25 mouse cellular contexts compared by ENCODE assay signal in genomic region chr1:55092056-55092455, GRCm38 (mm10). TPM values are rescaled to one million over a fixed set of nuclear protein-coding genes. Genes with fewer than 3 reads are reported as not detected.
DNase-seq lines count a peak whose midpoint lies in the region; ATAC-seq and TF ChIP-seq lines count a peak whose summit lies in the region.
"Had no signal": no experiment of that assay in that cellular context is flagged by ENCODE, and none has a peak within 500 bp of the region (broad histone marks: within the 10 kb centered on the region; RNA-seq: fewer than 3 reads in every experiment).

No protein-coding gene starts in this region.

- H3K9me3 ChIP-seq in midbrain, embryonic 11.5 days (ENCODE audit: control insufficient read depth, low read length), result no peaks in the 10 kb centered on the region
- H3K9me3 ChIP-seq in midbrain, embryonic 10.5 days (replicated peaks), result no peaks in the 10 kb centered on the region
- H3K9me3 ChIP-seq in liver, embryonic 13.5 days (replicated peaks), result no peaks in the 10 kb centered on the region
- H3K9me3 ChIP-seq: embryonic facial prominence, embryonic 13.5 days; G1E; hindbrain, embryonic 15.5 days; megakaryocyte, embryonic 14.5 days; midbrain, embryonic 15.5 days; neural tube, embryonic 12.5 days had no signal

- WGBS in midbrain, embryonic 11.5 days, result 92% methylated on average over 2 of the region's 2 CpGs
- WGBS in midbrain, embryonic 10.5 days, result 85% methylated on average over 2 of the region's 2 CpGs
- WGBS in liver, embryonic 13.5 days (ENCODE audit: insufficient replicate concordance), result 69% methylated on average over 2 of the region's 2 CpGs

- no peak overlapping the region for H3K9ac ChIP-seq in midbrain, embryonic 11.5 days (ENCODE audit: low read length)
- H3K9ac ChIP-seq in liver, embryonic 13.5 days, result no peak overlapping the region; the same call in 1 of the 2 replicates
- H3K9ac ChIP-seq: embryonic facial prominence, embryonic 13.5 days; hindbrain, embryonic 15.5 days; midbrain, embryonic 15.5 days; neural tube, embryonic 12.5 days had no signal

- no peak for ATAC-seq in midbrain, embryonic 11.5 days (ENCODE audit: low FRiP score)
- ATAC-seq in liver, embryonic 13.5 days (ENCODE audit: low read depth), result no peak
- ATAC-seq: activated CD4-positive, CD25-positive, alpha-beta regulatory T cell, adult 4 months; forebrain, embryonic 14.5 days; midbrain, embryonic 15.5 days had no signal

- TF ChIP-seq CTCF in gastrocnemius, adult 2 months (IDR thresholded peaks at IDR 0.05), result no peak

- no peaks in the 10 kb centered on the region for H3K27me3 ChIP-seq in midbrain, embryonic 11.5 days (ENCODE audit: control insufficient read depth, insufficient read depth, low read length)
- no peaks in the 10 kb centered on the region for H3K27me3 ChIP-seq in midbrain, embryonic 10.5 days (ENCODE audit: low read depth, poor library complexity, severe bottlenecking)
- no peaks in the 10 kb centered on the region for H3K27me3 ChIP-seq in liver, embryonic 13.5 days
- H3K27me3 ChIP-seq: embryonic facial prominence, embryonic 13.5 days; hindbrain, embryonic 15.5 days; megakaryocyte, embryonic 14.5 days; midbrain, embryonic 15.5 days; neural tube, embryonic 12.5 days had no signal

- intact Hi-C loops in gastrocnemius, adult 2 months (cut with DNase I), result no loop called here

- DNase-seq in gastrocnemius, adult 2 months, result peak; percentile 21
- DNase-seq in gastrocnemius, postnatal 4 days (ENCODE audit: low spot score in 2 of 2), result no peak
- DNase-seq in midbrain, embryonic 11.5 days (ENCODE audit: low spot score, missing footprints), result peak; percentile 53
- DNase-seq in midbrain, embryonic 10.5 days (ENCODE audit: low spot score), result no peak
- peak; percentile 73 for DNase-seq in adrenal gland, postnatal 14 days
- DNase-seq in liver, embryonic 13.5 days, result no peak
- no peak for DNase-seq in frontal cortex, postnatal 36 days (ENCODE audit: low spot score in 2 of 2)
- no peak for DNase-seq in urinary bladder, adult 2 months (ENCODE audit: low spot score)
- DNase-seq: cerebellum, adult 8-10 months; cerebellum, postnatal 36 days; embryo, embryonic 11 days; gastrocnemius, postnatal 10 days; kidney, postnatal 4 days; lung, adult 2 months; lung, postnatal 14 days; thymus, adult 18-20 months; thymus, postnatal 36 days had no signal

- no peak overlapping the region for H3K27ac ChIP-seq in gastrocnemius, adult 2 months
- no peak overlapping the region for H3K27ac ChIP-seq in midbrain, embryonic 11.5 days (ENCODE audit: low read depth, low read length)
- no peak overlapping the region for H3K27ac ChIP-seq in midbrain, embryonic 10.5 days (replicated peaks)
- H3K27ac ChIP-seq in liver, embryonic 13.5 days, result peak overlapping the region; percentile 58
- H3K27ac ChIP-seq: embryonic facial prominence, embryonic 13.5 days; hindbrain, embryonic 15.5 days; midbrain, embryonic 15.5 days; neural tube, embryonic 12.5 days had no signal

- H3K36me3 ChIP-seq in midbrain, embryonic 11.5 days (ENCODE audit: control insufficient read depth, insufficient read depth, low read length), result peaks cover 8% of the 10 kb centered on the region
- H3K36me3 ChIP-seq in midbrain, embryonic 10.5 days, result peaks cover 50% of the 10 kb centered on the region
- H3K36me3 ChIP-seq in liver, embryonic 13.5 days, result peaks cover 34% of the 10 kb centered on the region

- peaks cover 12% of the 10 kb centered on the region for H3K4me1 ChIP-seq in midbrain, embryonic 11.5 days (ENCODE audit: control insufficient read depth, insufficient read depth, low read length)
- peaks cover 18% of the 10 kb centered on the region for H3K4me1 ChIP-seq in midbrain, embryonic 10.5 days
- H3K4me1 ChIP-seq in liver, embryonic 13.5 days (replicated peaks), result peaks cover 45% of the 10 kb centered on the region

- no peak overlapping the region for H3K4me3 ChIP-seq in gastrocnemius, adult 2 months
- H3K4me3 ChIP-seq in midbrain, embryonic 11.5 days (ENCODE audit: low read depth, low read length), result no peak overlapping the region
- no peak overlapping the region for H3K4me3 ChIP-seq in midbrain, embryonic 10.5 days
- H3K4me3 ChIP-seq in liver, embryonic 13.5 days (replicated peaks), result no peak overlapping the region
- H3K4me3 ChIP-seq: embryonic facial prominence, embryonic 13.5 days; hindbrain, embryonic 15.5 days; megakaryocyte, embryonic 14.5 days; midbrain, embryonic 15.5 days; neural tube, embryonic 12.5 days had no signal

- no peak overlapping the region for H3K4me2 ChIP-seq in midbrain, embryonic 11.5 days
- no peak overlapping the region for H3K4me2 ChIP-seq in liver, embryonic 13.5 days
- H3K4me2 ChIP-seq: embryonic facial prominence, embryonic 13.5 days; hindbrain, embryonic 15.5 days; midbrain, embryonic 15.5 days; neural tube, embryonic 12.5 days had no signal

RNA-seq across cellular contexts. Expression of gene Hspd1, which starts 4.0 kb away (rescaled TPM):
- 100 to 1,000 TPM; 156 to 249 TPM for total RNA-seq in gastrocnemius, adult 2 months (2021)
- total RNA-seq in gastrocnemius, postnatal 4 days (2021), result 100 to 1,000 TPM; 191 to 196 TPM
- 409 and 425 TPM in 2 replicates for polyA plus RNA-seq in midbrain, embryonic 11.5 days (2014; fragmentation: Nextera tagmentation; extraction: Ambion mirVana)
- polyA plus RNA-seq in midbrain, embryonic 10.5 days (2016; fragmentation: Nextera tagmentation; extraction: Ambion mirVana), result 480 and 571 TPM in 2 replicates
- 1,112 and 1,123 TPM in 2 replicates for total RNA-seq in adrenal gland, postnatal 14 days (2021)
- polyA plus RNA-seq in liver, embryonic 13.5 days (2015; fragmentation: Nextera tagmentation; extraction: Ambion mirVana), result 478 and 596 TPM in 2 replicates
- 81.3 and 84.3 TPM in 2 replicates for polyA plus RNA-seq in urinary bladder, adult 2 months (2012; rRNA removed)

RNA-seq across cellular contexts. Expression of gene Hspe1, which starts 4.1 kb away (rescaled TPM):
- total RNA-seq in gastrocnemius, adult 2 months (2021), result 100 to 1,000 TPM in 1 of 2 experiments, 10 to 100 TPM in 1; 77.1 to 120 TPM
- total RNA-seq in gastrocnemius, postnatal 4 days (2021), result 100 to 1,000 TPM; 106 to 109 TPM
- 517 and 525 TPM in 2 replicates for polyA plus RNA-seq in midbrain, embryonic 11.5 days (2014; fragmentation: Nextera tagmentation; extraction: Ambion mirVana)
- polyA plus RNA-seq in midbrain, embryonic 10.5 days (2016; fragmentation: Nextera tagmentation; extraction: Ambion mirVana), result 477 and 642 TPM in 2 replicates
- total RNA-seq in adrenal gland, postnatal 14 days (2021), result 556 and 584 TPM in 2 replicates
- 600 and 712 TPM in 2 replicates for polyA plus RNA-seq in liver, embryonic 13.5 days (2015; fragmentation: Nextera tagmentation; extraction: Ambion mirVana)
- polyA plus RNA-seq in urinary bladder, adult 2 months (2012; rRNA removed), result 149 and 170 TPM in 2 replicates

RNA-seq across cellular contexts. Expression of gene Mob4, which starts 39.0 kb away (rescaled TPM):
- 10 to 100 TPM; 34.2 to 41.9 TPM for total RNA-seq in gastrocnemius, adult 2 months (2021)
- 10 to 100 TPM; 53.1 to 56.2 TPM for total RNA-seq in gastrocnemius, postnatal 4 days (2021)
- 148 and 177 TPM in 2 replicates for polyA plus RNA-seq in midbrain, embryonic 11.5 days (2014; fragmentation: Nextera tagmentation; extraction: Ambion mirVana)
- polyA plus RNA-seq in midbrain, embryonic 10.5 days (2016; fragmentation: Nextera tagmentation; extraction: Ambion mirVana), result 129 and 135 TPM in 2 replicates
- total RNA-seq in adrenal gland, postnatal 14 days (2021), result 294 and 307 TPM in 2 replicates
- polyA plus RNA-seq in liver, embryonic 13.5 days (2015; fragmentation: Nextera tagmentation; extraction: Ambion mirVana), result 45.0 and 58.2 TPM in 2 replicates
- 47.7 and 50.7 TPM in 2 replicates for polyA plus RNA-seq in urinary bladder, adult 2 months (2012; rRNA removed)

RNA-seq across cellular contexts. Expression of gene Coq10b, which starts 39.5 kb away (rescaled TPM):
- total RNA-seq in gastrocnemius, adult 2 months (2021), result 10 to 100 TPM; 13.7 to 17.0 TPM
- 10 to 100 TPM in 1 of 2 experiments, 1 to 10 TPM in 1; 8.9 to 14.2 TPM for total RNA-seq in gastrocnemius, postnatal 4 days (2021)
- polyA plus RNA-seq in midbrain, embryonic 11.5 days (2014; fragmentation: Nextera tagmentation; extraction: Ambion mirVana), result 33.8 and 38.3 TPM in 2 replicates
- polyA plus RNA-seq in midbrain, embryonic 10.5 days (2016; fragmentation: Nextera tagmentation; extraction: Ambion mirVana), result 24.1 and 27.1 TPM in 2 replicates
- 63.1 and 105 TPM in 2 replicates for total RNA-seq in adrenal gland, postnatal 14 days (2021)
- 17.6 and 20.6 TPM in 2 replicates for polyA plus RNA-seq in liver, embryonic 13.5 days (2015; fragmentation: Nextera tagmentation; extraction: Ambion mirVana)
- polyA plus RNA-seq in urinary bladder, adult 2 months (2012; rRNA removed), result 63.1 and 78.4 TPM in 2 replicates

Comparison
In these comparisons a context has a peak if more than half of its experiments do, and no peak if none do; other contexts are left out.
1. DNase-seq: peak in gastrocnemius, adult 2 months (single experiment), midbrain, embryonic 11.5 days (single experiment) and adrenal gland, postnatal 14 days (single experiment); none in gastrocnemius, postnatal 4 days (0 of 2), midbrain, embryonic 10.5 days (single experiment), liver, embryonic 13.5 days (single experiment), frontal cortex, postnatal 36 days (0 of 2) and urinary bladder, adult 2 months (single experiment).